Mouse (Mus musculus) hindbrain, embryonic 13.5 days (tissue): Measurements from ENCODE around the gene Mag. TPM values are rescaled to one million over a fixed set of nuclear protein-coding genes. Genes with fewer than 3 reads are reported as not detected.

Experiments
- ATAC-seq: fragments of 200-750 bp; cut with Nextera tagmentation; 2 replicates; pipeline ENCODE4 v1.8.0; 2017; ENCODE audit warnings: moderate TSS enrichment; ENCODE audit not compliant: low FRiP score
- H3K27ac ChIP-seq: fragments of 300-500 bp; sonication (generic); 2 replicates; pipeline ENCODE4 v1.5.1; 2015; ENCODE audit warnings: inconsistent platforms, mild to moderate bottlenecking, moderate library complexity
- H3K27me3 ChIP-seq: fragments of 300-500 bp; sonication (generic); 2 replicates; pipeline ENCODE4 v1.6.1; 2015; ENCODE audit warnings: mild to moderate bottlenecking, inconsistent platforms
- H3K36me3 ChIP-seq: fragments of 300-500 bp; sonication (generic); 2 replicates; pipeline ENCODE4 v1.6.1; 2015; ENCODE audit warnings: mild to moderate bottlenecking, inconsistent platforms
- H3K4me1 ChIP-seq: fragments of 300-500 bp; sonication (generic); replicated peaks from 2 replicates; pipeline ENCODE4 v1.6.1; 2015; ENCODE audit warnings: inconsistent platforms
- H3K4me2 ChIP-seq: fragments of 300-500 bp; sonication (generic); 2 replicates; pipeline ENCODE4 v1.6.1; 2015; ENCODE audit warnings: inconsistent platforms, mild to moderate bottlenecking, moderate library complexity
- H3K4me3 ChIP-seq: fragments of 300-500 bp; sonication (generic); 2 replicates; pipeline ENCODE4 v1.5.1; 2015; ENCODE audit warnings: mild to moderate bottlenecking, inconsistent platforms
- H3K9ac ChIP-seq: fragments of 300-500 bp; sonication (generic); 2 replicates; pipeline ENCODE4 v1.6.1; 2015; ENCODE audit warnings: mild to moderate bottlenecking, inconsistent platforms
- H3K9me3 ChIP-seq: fragments of 300-500 bp; sonication (generic); 2 replicates; pipeline ENCODE4 v1.6.1; 2016; ENCODE audit warnings: inconsistent platforms
- WGBS: fragments of 180-500 bp; shearing (Covaris S2); methylation state at CpG from one replicate; pipeline ENCODE4 v1.1.7; 2015; 5-methylcytosine and 5-hydroxymethylcytosine counted together
- polyA plus RNA-seq: library from polyadenylated mRNA; unstranded; fragments of >200 nt; fragmentation: Nextera tagmentation; extraction: Ambion mirVana; gene quantifications from 2 replicates; pipeline ENCODE4 v1.2.1, GENCODE M21; 2015

Mag gene
- polyA plus RNA-seq, 1 experiment from 2014 or later: 1.7 TPM

DNA sequence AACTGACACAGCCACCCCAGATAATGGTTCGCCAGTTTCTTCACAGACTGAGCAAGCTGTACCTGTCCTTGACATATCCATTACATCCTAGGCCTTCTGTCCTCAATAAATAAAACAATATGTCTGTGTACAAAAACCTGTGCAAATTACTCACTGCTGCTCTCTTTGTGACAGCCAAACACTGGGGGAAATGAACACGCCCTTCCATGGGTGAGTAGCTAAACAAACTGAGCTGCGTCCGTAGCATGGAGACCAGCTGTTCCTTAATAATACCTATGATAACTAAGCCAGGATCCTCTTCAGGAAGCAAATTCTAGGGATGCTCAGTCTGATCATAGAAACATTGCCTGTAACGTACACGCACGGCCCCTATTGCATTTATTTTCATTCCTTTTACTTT lies 25.9 kb downstream of the Mag start:
- H3K27ac ChIP-seq: no peak overlapping the region
- 83% methylated on average over 7 of the region's 7 CpGs for WGBS
- H3K9me3 ChIP-seq: no peaks in the 10 kb centered on the region
- no peak overlapping the region for H3K4me2 ChIP-seq
- no peak for ATAC-seq
- H3K36me3 ChIP-seq: no peaks in the 10 kb centered on the region
- no peaks in the 10 kb centered on the region for H3K4me1 ChIP-seq
- no peak overlapping the region for H3K9ac ChIP-seq
- no peaks in the 10 kb centered on the region for H3K27me3 ChIP-seq
- no peak overlapping the region for H3K4me3 ChIP-seq

GRCm38 (mm10) chr7:30887568-30888188 lies 27.0 kb downstream of the Mag start:
- Histone ChIP-seq H3K9ac (no peak overlapping the region), H3K4me3 (no peak overlapping the region), H3K9me3 (no peaks in the 10 kb centered on the region), H3K27ac (no peak overlapping the region), H3K4me2 (no peak overlapping the region), H3K4me1 (no peaks in the 10 kb centered on the region), H3K27me3 (no peaks in the 10 kb centered on the region), H3K36me3 (no peaks in the 10 kb centered on the region)
- ATAC-seq: no peak
- 86% methylated on average over 14 of the region's 14 CpGs for WGBS

GRCm38 (mm10) chr7:30886852-30887251 lies 27.8 kb downstream of the Mag start:
- H3K4me3 ChIP-seq: no peak overlapping the region
- no peak for ATAC-seq
- no peaks in the 10 kb centered on the region for H3K9me3 ChIP-seq
- no peaks in the 10 kb centered on the region for H3K36me3 ChIP-seq
- no peak overlapping the region for H3K4me2 ChIP-seq
- no peak overlapping the region for H3K27ac ChIP-seq
- no peak overlapping the region for H3K9ac ChIP-seq
- no peaks in the 10 kb centered on the region for H3K27me3 ChIP-seq
- WGBS: 86% methylated on average over 4 of the region's 4 CpGs
- no peaks in the 10 kb centered on the region for H3K4me1 ChIP-seq

DNA sequence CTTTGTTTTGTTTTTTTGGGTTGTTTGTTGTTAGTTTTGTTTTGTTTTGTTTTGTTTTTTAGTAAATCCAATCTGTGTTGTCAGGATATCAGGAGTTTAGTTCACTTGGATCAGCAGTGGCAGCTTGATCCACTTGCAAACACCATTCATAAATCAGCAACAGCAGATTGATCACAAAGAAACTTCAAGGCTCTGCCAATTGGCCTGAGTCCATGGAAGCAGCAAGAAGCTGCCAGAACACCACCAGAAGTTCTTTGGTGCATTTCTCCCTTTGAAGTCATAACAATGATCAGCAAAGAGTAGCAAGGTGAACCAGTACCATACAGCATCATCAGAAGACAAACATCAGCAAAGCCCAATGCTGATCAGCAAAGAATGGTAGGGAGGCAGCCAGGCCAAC lies 30.6 kb downstream of the Mag start:
- no peaks in the 10 kb centered on the region for H3K4me1 ChIP-seq
- no peak overlapping the region for H3K9ac ChIP-seq
- no peaks in the 10 kb centered on the region for H3K27me3 ChIP-seq
- H3K4me3 ChIP-seq: no peak overlapping the region
- H3K9me3 ChIP-seq: no peaks in the 10 kb centered on the region
- no peaks in the 10 kb centered on the region for H3K36me3 ChIP-seq
- no peak overlapping the region for H3K27ac ChIP-seq
- no peak overlapping the region for H3K4me2 ChIP-seq
- no peak for ATAC-seq

GRCm38 (mm10) chr7:30881367-30881766 lies 33.3 kb downstream of the Mag start:
- Histone ChIP-seq H3K9ac (no peak overlapping the region), H3K4me1 (no peaks in the 10 kb centered on the region), H3K4me3 (no peak overlapping the region), H3K27ac (no peak overlapping the region), H3K27me3 (no peaks in the 10 kb centered on the region), H3K4me2 (no peak overlapping the region), H3K9me3 (no peaks in the 10 kb centered on the region), H3K36me3 (no peaks in the 10 kb centered on the region)
- no peak for ATAC-seq
- WGBS: 86% methylated on average over 3 of the region's 3 CpGs

DNA sequence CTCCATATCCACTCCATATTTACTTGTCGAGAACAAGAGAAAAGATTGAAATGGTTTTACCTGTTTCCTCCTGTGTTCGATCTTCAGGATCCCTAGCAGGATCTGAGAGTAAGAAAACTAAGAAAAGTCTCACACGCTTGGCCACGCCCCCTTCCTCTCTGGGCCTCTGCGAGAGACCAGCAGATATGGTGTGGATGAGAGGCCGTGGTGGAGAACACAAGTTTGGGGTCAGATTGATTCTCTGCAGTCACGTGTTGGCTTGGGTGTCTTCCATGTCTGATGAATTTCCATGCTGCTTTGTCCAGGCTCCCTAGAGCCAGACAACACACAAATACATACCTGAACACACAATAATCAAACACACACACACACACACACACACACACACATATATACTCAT lies 34.5 kb downstream of the Mag start, which contains the start of gene Cd22:
TSS of gene Cd22 (minus strand) at position 167 of the 400 bp plus-strand sequence.
- no peak for ATAC-seq
- no peak within 1 kb of the TSS for H3K9ac ChIP-seq
- H3K4me3 ChIP-seq: no peak within 1 kb of the TSS
- no peak within 1 kb of the TSS for H3K27ac ChIP-seq
- no peaks in the 10 kb centered on the region for H3K36me3 ChIP-seq
- H3K4me1 ChIP-seq: no peaks in the 10 kb centered on the region
- no peaks in the 10 kb centered on the region for H3K9me3 ChIP-seq
- no peak within 1 kb of the TSS for H3K4me2 ChIP-seq
- no peaks in the 10 kb centered on the region for H3K27me3 ChIP-seq
- 75% methylated on average over 7 of the region's 7 CpGs for WGBS

DNA sequence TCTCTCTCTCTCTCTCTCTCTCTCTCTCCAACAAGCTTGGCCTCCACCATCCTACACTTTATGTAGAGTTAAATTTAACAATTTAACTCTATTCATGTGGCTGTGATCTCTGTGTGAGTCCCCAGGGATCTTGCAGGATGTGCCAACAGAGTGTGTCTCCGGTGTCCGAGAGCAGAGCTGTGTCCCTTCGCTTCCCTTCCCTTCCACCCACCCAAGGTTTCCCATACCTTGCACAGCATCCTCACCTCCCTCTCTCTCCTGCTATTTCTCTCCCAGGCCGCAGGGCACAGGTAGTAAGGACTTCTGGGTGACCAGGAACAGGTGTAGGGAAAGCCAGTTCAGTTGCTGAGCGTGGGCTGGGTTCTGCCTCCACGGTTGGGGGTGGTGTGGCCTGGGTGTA lies 35.7 kb downstream of the Mag start:
- ATAC-seq: no peak
- H3K9ac ChIP-seq: no peak overlapping the region
- 87% methylated on average over 6 of the region's 6 CpGs for WGBS

GRCm38 (mm10) chr7:30873083-30873482 lies 41.6 kb downstream of the Mag start:
- WGBS: 31% methylated on average over 15 of the region's 15 CpGs
- H3K36me3 ChIP-seq: no peaks in the 10 kb centered on the region
- 0 out of 2 replicates have a peak, but pooled peaks cover 8% of the 10 kb centered on the region for H3K27me3 ChIP-seq
- H3K27ac ChIP-seq: no peak overlapping the region
- no peaks in the 10 kb centered on the region for H3K4me1 ChIP-seq
- no peaks in the 10 kb centered on the region for H3K9me3 ChIP-seq
- H3K4me3 ChIP-seq: no peak overlapping the region
- no peak for ATAC-seq
- H3K9ac ChIP-seq: no peak overlapping the region
- H3K4me2 ChIP-seq: peak overlapping the region; percentile 33

More for the DNA sequence above, 35.7 kb downstream of the Mag start:
- H3K27me3 ChIP-seq: no peaks in the 10 kb centered on the region
- H3K27ac ChIP-seq: no peak overlapping the region
- H3K9me3 ChIP-seq: no peaks in the 10 kb centered on the region
- H3K4me2 ChIP-seq: no peak overlapping the region
- H3K4me1 ChIP-seq: no peaks in the 10 kb centered on the region
- no peak overlapping the region for H3K4me3 ChIP-seq
- no peaks in the 10 kb centered on the region for H3K36me3 ChIP-seq

GRCm38 (mm10) chr7:30863386-30863785 lies 51.3 kb downstream of the Mag start:
- H3K36me3 ChIP-seq: no peaks in the 10 kb centered on the region
- no peak overlapping the region for H3K9ac ChIP-seq
- no peak overlapping the region for H3K4me2 ChIP-seq
- WGBS: 76% methylated on average over 8 of the region's 8 CpGs
- ATAC-seq: no peak
- H3K27ac ChIP-seq: no peak overlapping the region
- no peaks in the 10 kb centered on the region for H3K27me3 ChIP-seq
- H3K4me3 ChIP-seq: no peak overlapping the region
- H3K4me1 ChIP-seq: no peaks in the 10 kb centered on the region
- H3K9me3 ChIP-seq: no peaks in the 10 kb centered on the region

DNA sequence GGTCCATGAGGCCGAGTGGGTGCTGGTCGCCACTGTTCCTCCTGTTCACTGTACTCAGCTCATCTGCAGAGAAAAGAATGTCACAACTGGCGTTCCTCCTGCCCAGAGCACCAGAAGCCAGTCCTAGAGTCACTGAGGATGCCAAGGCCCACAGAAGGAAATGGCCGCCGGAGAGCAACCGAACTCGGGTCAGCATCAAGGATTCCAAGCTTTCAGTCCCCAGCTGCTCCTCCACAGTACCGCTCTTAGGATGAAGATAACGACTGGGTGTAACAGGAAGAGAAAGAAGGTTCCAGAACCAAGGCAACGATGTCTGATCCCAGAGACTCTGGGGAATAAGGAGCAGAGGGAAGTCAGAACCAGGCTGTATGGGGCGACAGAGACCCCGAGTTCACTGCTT lies 53.2 kb downstream of the Mag start, which contains the start of gene Ffar1:
TSS of gene Ffar1 (minus strand) at position 101 of the 400 bp plus-strand sequence.
- no peak for ATAC-seq
- Histone ChIP-seq H3K4me2 (no peak within 1 kb of the TSS), H3K27me3 (no peaks in the 10 kb centered on the region), H3K9me3 (no peaks in the 10 kb centered on the region), H3K9ac (0 out of 2 replicates have a peak within 1 kb of the TSS, but pooled peaks have one; percentile 13), H3K27ac (no peak within 1 kb of the TSS), H3K36me3 (no peaks in the 10 kb centered on the region), H3K4me3 (no peak within 1 kb of the TSS), H3K4me1 (no peaks in the 10 kb centered on the region)
- WGBS: 91% methylated on average over 12 of the region's 12 CpGs

- no peaks in the 10 kb centered on the region for H3K9me3 ChIP-seq
- no peaks in the 10 kb centered on the region for H3K4me1 ChIP-seq
- no peak overlapping the region for H3K27ac ChIP-seq
- no peaks in the 10 kb centered on the region for H3K36me3 ChIP-seq
- peak; percentile 78 for ATAC-seq
- peak overlapping the region; percentile 50 for H3K4me2 ChIP-seq
- WGBS: 14% methylated on average over 14 of the region's 16 CpGs
- peak overlapping the region; percentile 53; the same call in 1 of the 2 replicates for H3K9ac ChIP-seq
- 0 out of 2 replicates have a peak, but pooled peaks cover 4% of the 10 kb centered on the region for H3K27me3 ChIP-seq
- H3K4me3 ChIP-seq: peak overlapping the region; percentile 27
These were observed 54.9 kb downstream of the Mag start for GRCm38 (mm10) chr7:30859635-30860402.

GRCm38 (mm10) chr7:30859290-30859634 lies 55.4 kb downstream of the Mag start:
- peak overlapping the region; percentile 50; the same call in 1 of the 2 replicates for H3K4me2 ChIP-seq
- no peak overlapping the region for H3K27ac ChIP-seq
- H3K27me3 ChIP-seq: 0 out of 2 replicates have a peak, but pooled peaks cover 4% of the 10 kb centered on the region

DNA sequence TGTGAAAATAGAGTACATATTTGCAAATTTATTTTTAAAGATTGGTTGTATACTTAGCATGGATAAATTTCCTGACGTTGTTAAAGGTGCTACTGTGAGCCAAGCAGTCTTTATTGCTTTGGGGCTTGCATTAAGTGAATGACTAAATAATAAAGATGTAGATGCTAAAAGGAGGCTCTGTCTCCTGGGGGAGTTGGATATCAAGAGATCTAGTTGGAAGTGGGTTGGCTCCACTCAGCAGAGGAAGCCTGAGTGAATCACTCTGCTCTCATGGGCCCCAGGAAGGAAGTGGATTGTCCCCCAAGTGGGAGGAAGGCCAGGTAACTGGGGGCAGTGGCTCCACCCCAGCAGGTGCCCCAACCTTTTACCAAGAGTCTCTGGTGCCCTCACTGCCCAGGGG lies 56.9 kb downstream of the Mag start:
- H3K27ac ChIP-seq: no peak overlapping the region
- H3K4me2 ChIP-seq: no peak overlapping the region
- H3K9me3 ChIP-seq: no peaks in the 10 kb centered on the region
- no peak for ATAC-seq
- no peaks in the 10 kb centered on the region for H3K4me1 ChIP-seq
- H3K27me3 ChIP-seq: 0 out of 2 replicates have a peak, but pooled peaks cover 4% of the 10 kb centered on the region
- no peaks in the 10 kb centered on the region for H3K36me3 ChIP-seq
- no peak overlapping the region for H3K9ac ChIP-seq
- 77% methylated on average over 1 of the region's 1 CpGs for WGBS
- no peak overlapping the region for H3K4me3 ChIP-seq

More at GRCm38 (mm10) chr7:30859290-30859634, 55.4 kb downstream of the Mag start:
- Histone ChIP-seq H3K36me3 (no peaks in the 10 kb centered on the region), H3K4me1 (no peaks in the 10 kb centered on the region), H3K9me3 (no peaks in the 10 kb centered on the region), H3K9ac (no peak overlapping the region), H3K4me3 (no peak overlapping the region)
- ATAC-seq: peak; percentile 72
